Mouse (Mus musculus): ENCODE data around the gene Sema3d. TPM values are rescaled to one million over a fixed set of nuclear protein-coding genes. Genes with fewer than 3 reads are reported as not detected.
A peak's percentile ranks its signal among the peaks of the same experiment; 100 is the strongest.

Gene Sema3d
- polyA plus RNA-seq, 1 experiment: 10.2 TPM

DNA sequence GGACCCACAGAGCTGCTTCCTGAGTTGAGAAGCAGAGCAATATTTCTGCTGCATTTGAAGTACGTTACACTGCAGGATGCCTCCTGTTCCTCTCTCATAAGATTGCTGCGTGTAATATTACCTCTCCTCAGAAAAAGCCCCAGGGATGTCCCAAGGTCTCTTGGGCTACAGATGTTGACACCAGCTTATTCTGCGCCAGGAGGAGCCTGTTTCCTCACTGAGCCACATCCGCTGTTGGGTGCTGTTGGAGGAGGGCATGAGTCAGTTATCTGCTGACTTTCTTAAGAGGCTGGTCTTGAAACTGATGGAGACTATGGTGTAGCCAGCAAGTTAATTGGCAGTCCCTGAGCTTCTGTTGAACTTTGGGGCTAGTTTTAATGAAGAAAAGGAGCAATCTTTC, 196.6 kb downstream of the Sema3d start:
- Histone ChIP-seq H3K4me3 (no peak overlapping the region), H3K79me2 (ENCODE audit: control insufficient read depth, insufficient read depth) (no peaks in the 10 kb centered on the region), H3ac (ENCODE audit: control insufficient read depth, insufficient read length) (no peak overlapping the region), H3K4me2 (ENCODE audit: low read depth) (no peak overlapping the region), H3K27me3 (ENCODE audit: control insufficient read depth, insufficient read depth, insufficient read length) (no peaks in the 10 kb centered on the region), H3K36me3 (ENCODE audit: control insufficient read depth, insufficient read depth) (peaks cover under 1% of the 10 kb centered on the region)
- TF ChIP-seq MYOD1 (IDR thresholded peaks at IDR 0.05; ENCODE audit: control insufficient read depth in 1 of 3, insufficient read length in 2 of 3, low read depth in 2 of 3) (no peak), CEBPB (IDR thresholded peaks at IDR 0.05; ENCODE audit: insufficient read depth, poor library complexity, severe bottlenecking) (no peak), USF1 (IDR thresholded peaks at IDR 0.05; ENCODE audit: low read depth) (no peak), POLR2AphosphoS2 (IDR thresholded peaks at IDR 0.05; ENCODE audit: insufficient read length, low read depth) (no peak), SRF (IDR thresholded peaks at IDR 0.05; ENCODE audit: control insufficient read depth, insufficient read length, low read depth) (no peak), REST (IDR thresholded peaks at IDR 0.05; ENCODE audit: insufficient read depth, insufficient read length) (no peak), MYOG (IDR thresholded peaks at IDR 0.05; ENCODE audit: control insufficient read depth in 1 of 3, insufficient read depth in 1 of 3, insufficient read length in 2 of 3, low read depth in 2 of 3) (no peak), E2F4 (IDR thresholded peaks at IDR 0.05; ENCODE audit: insufficient read depth) (no peak), TCF3 (IDR thresholded peaks at IDR 0.05; ENCODE audit: insufficient read length, low read depth) (no peak)

DNA sequence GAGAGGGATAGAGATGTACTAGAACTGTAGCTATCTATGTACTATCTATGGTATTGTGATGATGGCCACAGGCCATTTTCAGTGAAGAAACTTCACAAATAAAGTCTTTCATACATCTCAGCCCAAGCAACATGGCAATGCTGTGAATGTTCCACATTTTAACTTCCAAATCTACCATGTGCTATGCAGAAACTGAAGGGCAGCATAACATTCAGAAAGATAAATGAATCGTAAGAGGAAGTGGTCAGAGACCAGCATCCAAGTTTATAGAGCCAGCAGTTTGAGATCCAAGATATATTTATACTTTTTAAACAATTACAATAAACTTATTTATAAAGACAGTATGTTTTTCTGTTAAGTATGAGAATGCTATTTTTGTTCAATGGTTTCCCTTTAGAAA, 199.4 kb downstream of the Sema3d start:
- Histone ChIP-seq H3K4me2 (ENCODE audit: low read depth) (no peak overlapping the region), H3K79me2 (ENCODE audit: control insufficient read depth, insufficient read depth) (no peaks in the 10 kb centered on the region), H3ac (ENCODE audit: control insufficient read depth, insufficient read length) (no peak overlapping the region), H3K4me3 (no peak overlapping the region), H3K27me3 (ENCODE audit: control insufficient read depth, insufficient read depth, insufficient read length) (no peaks in the 10 kb centered on the region), H3K36me3 (ENCODE audit: control insufficient read depth, insufficient read depth) (peaks cover 8% of the 10 kb centered on the region)
- TF ChIP-seq USF1 (IDR thresholded peaks at IDR 0.05; ENCODE audit: low read depth) (no peak), CEBPB (IDR thresholded peaks at IDR 0.05; ENCODE audit: insufficient read depth, poor library complexity, severe bottlenecking) (no peak), POLR2A (IDR thresholded peaks at IDR 0.05; ENCODE audit: insufficient read length, low read depth) (no peak), MYOG (IDR thresholded peaks at IDR 0.05; ENCODE audit: control insufficient read depth in 1 of 3, insufficient read depth in 1 of 3, insufficient read length in 2 of 3, low read depth in 2 of 3) (no peak), REST (IDR thresholded peaks at IDR 0.05; ENCODE audit: insufficient read depth, insufficient read length) (no peak), MAX (IDR thresholded peaks at IDR 0.05; ENCODE audit: low read depth) (no peak), POLR2AphosphoS2 (IDR thresholded peaks at IDR 0.05; ENCODE audit: insufficient read length, low read depth) (no peak), E2F4 (IDR thresholded peaks at IDR 0.05; ENCODE audit: insufficient read depth) (no peak), MYOD1 (IDR thresholded peaks at IDR 0.05; ENCODE audit: control insufficient read depth in 1 of 3, insufficient read length in 2 of 3, low read depth in 2 of 3) (no peak), SRF (IDR thresholded peaks at IDR 0.05; ENCODE audit: control insufficient read depth, insufficient read length, low read depth) (no peak), TCF3 (IDR thresholded peaks at IDR 0.05; ENCODE audit: insufficient read length, low read depth) (no peak), TCF12 (IDR thresholded peaks at IDR 0.05; ENCODE audit: insufficient read depth, poor library complexity, severe bottlenecking) (no peak)

DNA sequence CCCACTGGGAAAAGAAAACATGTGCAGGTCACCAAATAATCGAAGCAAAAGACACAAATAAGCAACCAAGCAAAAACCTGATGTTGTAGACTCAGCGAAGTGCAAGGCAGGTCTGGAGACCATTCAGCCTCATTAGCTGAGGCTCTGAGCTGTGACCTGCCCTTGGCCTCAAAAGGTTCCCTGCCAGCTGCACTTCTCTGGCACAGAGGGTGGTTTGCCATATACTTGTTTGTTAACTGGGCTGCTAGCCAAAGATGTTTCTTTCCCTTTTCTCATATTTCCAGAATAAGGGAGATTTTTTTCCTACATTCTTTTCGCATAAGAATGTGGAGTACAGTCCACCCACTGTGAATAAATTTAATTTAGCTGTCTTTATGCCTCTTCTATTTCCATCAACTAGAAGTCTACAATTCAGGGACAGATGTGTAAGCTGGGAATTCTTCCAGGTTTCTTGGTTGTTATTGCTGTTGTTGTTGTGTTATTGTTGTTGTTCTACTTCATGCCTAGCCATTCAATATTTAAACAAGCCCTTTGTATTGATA, 200.2 kb downstream of the Sema3d start:
- Histone ChIP-seq H3K27me3 (ENCODE audit: control insufficient read depth, insufficient read depth, insufficient read length) (no peaks in the 10 kb centered on the region), H3ac (ENCODE audit: control insufficient read depth, insufficient read length) (no peak overlapping the region), H3K4me2 (ENCODE audit: low read depth) (peak overlapping the region; percentile 39), H3K79me2 (ENCODE audit: control insufficient read depth, insufficient read depth) (no peaks in the 10 kb centered on the region), H3K36me3 (ENCODE audit: control insufficient read depth, insufficient read depth) (peaks cover 8% of the 10 kb centered on the region), H3K4me3 (no peak overlapping the region)
- TF ChIP-seq MYOD1 (IDR thresholded peaks at IDR 0.05; ENCODE audit: control insufficient read depth in 1 of 3, insufficient read length in 2 of 3, low read depth in 2 of 3): peak in 1 of 3 experiments; percentile 39
- peak in 1 of 3 experiments; percentile 17 for TF ChIP-seq MYOG (IDR thresholded peaks at IDR 0.05; ENCODE audit: control insufficient read depth in 1 of 3, insufficient read depth in 1 of 3, insufficient read length in 2 of 3, low read depth in 2 of 3)
- no peak for TF ChIP-seq E2F4 (IDR thresholded peaks at IDR 0.05; ENCODE audit: insufficient read depth)

DNA sequence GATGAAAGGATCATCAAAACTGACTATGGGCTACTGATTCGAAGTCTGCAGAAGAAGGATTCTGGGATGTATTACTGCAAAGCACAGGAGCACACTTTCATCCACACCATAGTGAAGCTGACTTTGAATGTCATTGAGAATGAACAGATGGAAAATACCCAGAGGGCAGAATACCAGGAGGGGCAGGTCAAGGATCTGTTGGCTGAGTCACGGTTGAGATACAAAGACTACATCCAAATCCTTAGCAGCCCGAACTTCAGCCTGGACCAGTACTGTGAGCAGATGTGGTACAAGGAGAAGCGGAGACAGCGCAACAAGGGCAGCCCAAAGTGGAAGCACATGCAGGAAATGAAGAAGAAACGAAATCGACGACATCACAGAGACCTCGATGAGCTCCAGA, 201.7 kb downstream of the Sema3d start:
- Histone ChIP-seq H3K79me2 (ENCODE audit: control insufficient read depth, insufficient read depth) (no peaks in the 10 kb centered on the region), H3K4me2 (ENCODE audit: low read depth) (no peak overlapping the region), H3K27me3 (ENCODE audit: control insufficient read depth, insufficient read depth, insufficient read length) (no peaks in the 10 kb centered on the region), H3ac (ENCODE audit: control insufficient read depth, insufficient read length) (no peak overlapping the region), H3K4me3 (no peak overlapping the region), H3K36me3 (ENCODE audit: control insufficient read depth, insufficient read depth) (peaks cover 8% of the 10 kb centered on the region)
- no peak for TF ChIP-seq USF1 (IDR thresholded peaks at IDR 0.05; ENCODE audit: low read depth)
- TF ChIP-seq E2F4 (IDR thresholded peaks at IDR 0.05; ENCODE audit: insufficient read depth): no peak
- TF ChIP-seq SRF (IDR thresholded peaks at IDR 0.05; ENCODE audit: control insufficient read depth, insufficient read length, low read depth): no peak
- no peak for TF ChIP-seq POLR2AphosphoS2 (IDR thresholded peaks at IDR 0.05; ENCODE audit: insufficient read length, low read depth)
- no peak for TF ChIP-seq POLR2A (IDR thresholded peaks at IDR 0.05; ENCODE audit: insufficient read length, low read depth)
- no peak for TF ChIP-seq MYOD1 (IDR thresholded peaks at IDR 0.05; ENCODE audit: control insufficient read depth in 1 of 3, insufficient read length in 2 of 3, low read depth in 2 of 3)
- no peak for TF ChIP-seq MAX (IDR thresholded peaks at IDR 0.05; ENCODE audit: low read depth)

DNA sequence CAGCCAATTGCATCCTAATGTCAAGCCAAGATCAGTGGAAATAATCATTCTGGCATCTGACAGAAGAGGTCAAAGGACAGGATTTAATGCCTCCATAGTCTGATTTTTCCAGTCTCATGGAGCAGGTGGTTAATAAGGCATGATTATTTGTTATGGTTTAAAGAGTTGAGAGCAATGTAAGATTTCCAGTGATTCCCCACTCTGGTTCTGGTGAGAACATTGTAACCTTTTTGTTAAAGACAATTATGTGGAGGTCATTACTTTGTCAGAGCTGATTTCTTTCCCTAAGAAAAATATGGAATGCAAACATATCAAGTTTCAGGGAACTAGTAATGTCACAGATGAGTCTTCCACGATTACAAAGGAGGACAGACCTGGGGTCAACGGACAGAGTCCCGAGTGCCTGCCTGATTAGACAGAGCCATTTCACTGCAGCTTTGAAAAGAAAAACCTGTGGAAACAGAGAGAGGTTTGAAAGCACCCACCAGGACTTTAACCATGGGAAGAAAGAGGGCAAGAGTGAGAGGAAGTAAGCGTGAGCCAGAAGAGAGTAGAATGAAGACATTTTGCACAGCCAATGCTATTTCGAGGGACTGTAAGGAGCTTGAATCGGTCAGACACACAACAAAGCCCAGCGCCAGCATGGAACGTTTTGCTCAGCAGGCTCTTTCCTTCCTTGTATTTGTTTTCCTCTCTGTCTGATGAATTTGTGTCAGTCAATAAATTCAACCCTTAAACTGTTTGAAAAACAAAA, 251.2 kb downstream of the Sema3d start:
- no peaks in the 10 kb centered on the region for H3K36me3 ChIP-seq (ENCODE audit: control insufficient read depth, insufficient read depth)
- H3ac ChIP-seq (ENCODE audit: control insufficient read depth, insufficient read length): no peak overlapping the region
- H3K79me2 ChIP-seq (ENCODE audit: control insufficient read depth, insufficient read depth): no peaks in the 10 kb centered on the region
- no peaks in the 10 kb centered on the region for H3K27me3 ChIP-seq (ENCODE audit: control insufficient read depth, insufficient read depth, insufficient read length)
- TF ChIP-seq MYOG (IDR thresholded peaks at IDR 0.05; ENCODE audit: control insufficient read depth in 1 of 3, insufficient read depth in 1 of 3, insufficient read length in 2 of 3, low read depth in 2 of 3): no peak
- no peak for TF ChIP-seq USF1 (IDR thresholded peaks at IDR 0.05; ENCODE audit: low read depth)
- no peak for TF ChIP-seq TCF12 (IDR thresholded peaks at IDR 0.05; ENCODE audit: insufficient read depth, poor library complexity, severe bottlenecking)
- no peak for TF ChIP-seq E2F4 (IDR thresholded peaks at IDR 0.05; ENCODE audit: insufficient read depth)
- TF ChIP-seq MYOD1 (IDR thresholded peaks at IDR 0.05; ENCODE audit: control insufficient read depth in 1 of 3, insufficient read length in 2 of 3, low read depth in 2 of 3): no peak
- no peak for TF ChIP-seq REST (IDR thresholded peaks at IDR 0.05; ENCODE audit: insufficient read depth, insufficient read length)
- TF ChIP-seq POLR2A (IDR thresholded peaks at IDR 0.05; ENCODE audit: insufficient read length, low read depth): no peak
- TF ChIP-seq SRF (IDR thresholded peaks at IDR 0.05; ENCODE audit: control insufficient read depth, insufficient read length, low read depth): no peak
- TF ChIP-seq TCF3 (IDR thresholded peaks at IDR 0.05; ENCODE audit: insufficient read length, low read depth): no peak
- TF ChIP-seq MAX (IDR thresholded peaks at IDR 0.05; ENCODE audit: low read depth): no peak
- no peak for TF ChIP-seq POLR2AphosphoS2 (IDR thresholded peaks at IDR 0.05; ENCODE audit: insufficient read length, low read depth)
- TF ChIP-seq CEBPB (IDR thresholded peaks at IDR 0.05; ENCODE audit: insufficient read depth, poor library complexity, severe bottlenecking): no peak
- no peak overlapping the region for H3K4me3 ChIP-seq
- H3K4me2 ChIP-seq (ENCODE audit: low read depth): no peak overlapping the region

Measured in myocyte (in vitro differentiated cells).